Mouse (Mus musculus) liver, embryonic 12.5 days (tissue): ENCODE measurements at regions not wholly inside any gene's neighbourhood (a gene's known extent, or its start where the extent isn't known, plus 50 kb on each side); places are given as distances from the start of the nearest gene placed in this dataset.

ENCODE experiments used
- ATAC-seq: fragments of 200-750 bp; cut with Nextera tagmentation; 2 replicates; pipeline ENCODE4 v1.8.0; 2017; ENCODE audit warnings: moderate number of reproducible peaks, mild to moderate bottlenecking, moderate library complexity
- H3K27ac ChIP-seq: fragments of 300-500 bp; sonication (generic); 2 replicates; pipeline ENCODE4 v1.5.1; 2016; ENCODE audit warnings: mild to moderate bottlenecking
- H3K27me3 ChIP-seq: fragments of 300-500 bp; sonication (generic); replicated peaks from 2 replicates; pipeline ENCODE4 v1.6.1; 2016; ENCODE audit warnings: mild to moderate bottlenecking, moderate library complexity
- H3K36me3 ChIP-seq: fragments of 300-500 bp; sonication (generic); 2 replicates; pipeline ENCODE4 v1.6.1; 2016; ENCODE audit warnings: mild to moderate bottlenecking, moderate library complexity
- H3K4me1 ChIP-seq: fragments of 300-500 bp; sonication (generic); 2 replicates; pipeline ENCODE4 v1.6.1; 2016
- H3K4me2 ChIP-seq: fragments of 300-500 bp; sonication (generic); 2 replicates; pipeline ENCODE4 v1.6.1; 2016; ENCODE audit warnings: mild to moderate bottlenecking, moderate library complexity
- H3K4me3 ChIP-seq: fragments of 300-500 bp; sonication (generic); 2 replicates; pipeline ENCODE4 v1.5.1; 2016; ENCODE audit warnings: mild to moderate bottlenecking, moderate library complexity
- H3K9ac ChIP-seq: fragments of 300-500 bp; sonication (generic); 2 replicates; pipeline ENCODE4 v1.6.1; 2016; ENCODE audit warnings: mild to moderate bottlenecking, moderate library complexity
- H3K9me3 ChIP-seq: fragments of 300-500 bp; sonication (generic); replicated peaks from 2 replicates; pipeline ENCODE4 v1.6.1; 2016; ENCODE audit warnings: mild to moderate bottlenecking, moderate library complexity
- WGBS: fragments of 180-500 bp; shearing (Covaris S2); methylation state at CpG from one replicate; pipeline ENCODE4 v1.1.7; 2016; ENCODE audit not compliant: insufficient replicate concordance; 5-methylcytosine and 5-hydroxymethylcytosine counted together

GRCm38 (mm10) chr13:35171562-35172254 is 144.8 kb upstream of the Eci2 start:
- H3K4me2 ChIP-seq, result no peak overlapping the region
- no peak overlapping the region for H3K27ac ChIP-seq
- WGBS, result 54% methylated on average over 11 of the region's 11 CpGs
- H3K4me3 ChIP-seq, result no peak overlapping the region
- H3K9me3 ChIP-seq, result no peaks in the 10 kb centered on the region
- no peak for ATAC-seq
- no peaks in the 10 kb centered on the region for H3K36me3 ChIP-seq
- H3K27me3 ChIP-seq, result no peaks in the 10 kb centered on the region
- no peak overlapping the region for H3K9ac ChIP-seq
- H3K4me1 ChIP-seq, result no peaks in the 10 kb centered on the region

DNA sequence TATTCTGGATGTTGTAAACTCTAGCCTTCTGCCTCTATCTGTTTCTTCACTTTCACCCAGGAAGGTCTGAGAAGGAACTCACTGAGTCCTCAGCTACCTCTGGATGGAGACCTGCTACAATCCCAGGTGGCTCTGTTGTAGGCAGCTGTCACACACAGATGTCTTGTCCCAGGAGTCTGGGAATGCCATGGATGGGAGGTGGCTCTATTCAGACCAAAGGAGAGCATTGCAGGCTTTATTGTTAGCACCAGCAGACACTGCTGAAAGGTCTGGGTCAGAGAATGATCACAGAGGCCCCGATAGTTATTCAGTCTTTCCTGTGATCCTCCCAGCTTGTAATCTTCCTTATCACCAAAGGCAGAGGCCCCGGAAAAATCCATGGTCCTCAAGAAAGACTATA is 146.6 kb upstream of the Eci2 start:
- Histone ChIP-seq H3K4me2 (no peak overlapping the region), H3K27ac (no peak overlapping the region), H3K36me3 (no peaks in the 10 kb centered on the region), H3K4me1 (no peaks in the 10 kb centered on the region), H3K9me3 (no peaks in the 10 kb centered on the region), H3K27me3 (no peaks in the 10 kb centered on the region), H3K9ac (no peak overlapping the region), H3K4me3 (no peak overlapping the region)
- 29% methylated on average over 2 of the region's 2 CpGs for WGBS
- ATAC-seq, result no peak

- no peak overlapping the region for H3K4me3 ChIP-seq
- H3K27me3 ChIP-seq, result no peaks in the 10 kb centered on the region
- H3K9ac ChIP-seq, result no peak overlapping the region
- H3K4me2 ChIP-seq, result no peak overlapping the region
- H3K27ac ChIP-seq, result no peak overlapping the region
- no peaks in the 10 kb centered on the region for H3K9me3 ChIP-seq
- no peaks in the 10 kb centered on the region for H3K4me1 ChIP-seq
- 59% methylated on average over 1 of the region's 1 CpGs for WGBS
- ATAC-seq, result no peak
- no peaks in the 10 kb centered on the region for H3K36me3 ChIP-seq
These were observed 148.7 kb upstream of the Eci2 start for GRCm38 (mm10) chr13:35175587-35175986.

DNA sequence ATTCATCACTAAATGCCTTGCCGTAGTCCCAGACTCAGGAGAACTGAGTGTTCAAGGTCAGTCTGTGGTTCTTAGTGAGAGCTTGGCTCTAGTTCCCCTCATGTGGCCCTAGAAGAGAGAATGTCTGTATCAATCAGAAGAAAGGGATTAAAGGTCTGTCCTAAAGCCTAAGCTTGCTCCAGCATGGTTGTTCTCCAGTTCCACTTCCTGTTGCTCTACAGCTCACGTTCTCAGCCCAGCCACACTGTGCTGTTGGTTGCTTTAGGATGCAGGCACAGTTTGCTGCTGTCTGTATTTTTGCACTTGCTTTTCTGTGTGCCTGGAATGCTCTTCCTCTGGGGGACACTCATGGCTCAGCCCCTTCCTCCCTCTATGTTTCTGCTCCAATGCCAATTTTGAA is 150.4 kb upstream of the Eci2 start:
- Histone ChIP-seq H3K4me3 (no peak overlapping the region), H3K9ac (no peak overlapping the region), H3K36me3 (no peaks in the 10 kb centered on the region), H3K27me3 (no peaks in the 10 kb centered on the region), H3K4me1 (no peaks in the 10 kb centered on the region), H3K27ac (no peak overlapping the region), H3K4me2 (no peak overlapping the region), H3K9me3 (no peaks in the 10 kb centered on the region)
- ATAC-seq, result no peak
- WGBS, result 45% methylated on average over 2 of the region's 2 CpGs

- 21% methylated on average over 16 of the region's 16 CpGs for WGBS
- Histone ChIP-seq H3K4me2 (no peak overlapping the region), H3K9ac (no peak overlapping the region), H3K27me3 (no peaks in the 10 kb centered on the region), H3K4me3 (no peak overlapping the region), H3K36me3 (no peaks in the 10 kb centered on the region), H3K27ac (no peak overlapping the region), H3K4me1 (peaks cover 7% of the 10 kb centered on the region; the same call in 1 of the 2 replicates), H3K9me3 (no peaks in the 10 kb centered on the region)
- ATAC-seq, result peak; percentile 40; the same call in 1 of the 2 replicates
These were observed 162.3 kb upstream of the Eci2 start for GRCm38 (mm10) chr13:35189028-35189711.

- H3K9me3 ChIP-seq, result no peaks in the 10 kb centered on the region
- no peak overlapping the region for H3K4me2 ChIP-seq
- H3K36me3 ChIP-seq, result no peaks in the 10 kb centered on the region
- 70% methylated on average over 1 of the region's 1 CpGs for WGBS
- no peaks in the 10 kb centered on the region for H3K27me3 ChIP-seq
- no peaks in the 10 kb centered on the region for H3K4me1 ChIP-seq
- no peak overlapping the region for H3K9ac ChIP-seq
- no peak overlapping the region for H3K27ac ChIP-seq
- no peak for ATAC-seq
- H3K4me3 ChIP-seq, result no peak overlapping the region
These were observed 175.2 kb upstream of the Eci2 start for GRCm38 (mm10) chr13:35202069-35202468.

- H3K36me3 ChIP-seq, result no peaks in the 10 kb centered on the region
- WGBS, result 55% methylated on average over 3 of the region's 3 CpGs
- no peaks in the 10 kb centered on the region for H3K9me3 ChIP-seq
These were observed 181.4 kb upstream of the Eci2 start for GRCm38 (mm10) chr13:35208319-35208718.

GRCm38 (mm10) chr13:35209551-35209950 is 182.7 kb upstream of the Eci2 start:
- WGBS, result 18% methylated on average over 4 of the region's 4 CpGs

More at GRCm38 (mm10) chr13:35208319-35208718, 181.4 kb upstream of the Eci2 start:
- no peak for ATAC-seq
- H3K4me2 ChIP-seq, result no peak overlapping the region
- H3K27ac ChIP-seq, result no peak overlapping the region
- H3K4me3 ChIP-seq, result no peak overlapping the region
- no peak overlapping the region for H3K9ac ChIP-seq
- H3K4me1 ChIP-seq, result peaks cover 13% of the 10 kb centered on the region; the same call in 1 of the 2 replicates
- no peaks in the 10 kb centered on the region for H3K27me3 ChIP-seq

DNA sequence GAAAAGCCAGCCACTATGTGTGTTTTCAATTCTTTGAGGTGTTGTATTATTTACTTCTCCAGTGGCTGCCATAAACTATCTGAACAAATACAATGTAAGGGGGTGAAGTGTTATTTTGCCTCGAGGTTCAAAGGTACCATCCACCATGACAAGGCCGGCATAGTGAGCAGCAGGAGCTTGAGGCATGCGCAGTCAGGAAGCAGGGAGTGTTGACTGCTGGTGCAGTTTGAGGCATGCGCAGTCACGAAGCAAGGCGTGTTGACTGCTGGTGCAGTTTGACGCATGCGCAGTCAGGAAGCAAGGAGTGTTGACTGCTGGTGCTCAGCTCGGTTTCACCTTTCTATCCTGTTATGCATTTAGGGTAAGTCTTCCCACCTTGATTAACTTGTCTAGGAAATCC is 184.9 kb upstream of the Eci2 start:
- ATAC-seq, result no peak
- Histone ChIP-seq H3K9ac (no peak overlapping the region), H3K4me3 (no peak overlapping the region), H3K27me3 (no peaks in the 10 kb centered on the region), H3K4me1 (peaks cover 13% of the 10 kb centered on the region; the same call in 1 of the 2 replicates), H3K27ac (no peak overlapping the region), H3K4me2 (no peak overlapping the region), H3K36me3 (no peaks in the 10 kb centered on the region), H3K9me3 (no peaks in the 10 kb centered on the region)
- WGBS, result 82% methylated on average over 9 of the region's 9 CpGs

More at GRCm38 (mm10) chr13:35209551-35209950, 182.7 kb upstream of the Eci2 start:
- no peaks in the 10 kb centered on the region for H3K9me3 ChIP-seq
- H3K4me2 ChIP-seq, result no peak overlapping the region
- no peak overlapping the region for H3K4me3 ChIP-seq
- peak; percentile 15; the same call in 1 of the 2 replicates for ATAC-seq
- H3K36me3 ChIP-seq, result no peaks in the 10 kb centered on the region
- H3K4me1 ChIP-seq, result peaks cover 13% of the 10 kb centered on the region; the same call in 1 of the 2 replicates
- no peak overlapping the region for H3K9ac ChIP-seq
- H3K27ac ChIP-seq, result no peak overlapping the region
- no peaks in the 10 kb centered on the region for H3K27me3 ChIP-seq

DNA sequence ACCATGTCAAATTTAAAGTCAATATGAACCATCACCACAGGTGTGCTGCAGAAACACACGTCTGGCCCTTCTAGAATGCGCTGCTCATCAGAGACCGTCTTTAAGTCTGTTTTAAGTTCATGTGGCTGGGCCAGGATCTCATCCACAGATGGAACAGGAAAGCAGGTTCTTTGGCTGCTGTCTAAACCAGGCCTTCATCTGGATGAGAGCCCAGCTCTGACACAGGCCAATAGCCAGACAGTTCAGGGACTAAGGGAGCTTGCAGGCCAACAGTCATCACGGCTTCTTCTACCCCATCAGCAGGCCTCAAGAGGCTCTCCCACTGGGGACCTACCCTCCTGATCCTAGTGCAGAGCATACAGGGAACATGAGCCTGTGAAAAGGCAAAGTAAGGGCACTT is 185.4 kb upstream of the Eci2 start:
- Histone ChIP-seq H3K4me1 (peaks cover 13% of the 10 kb centered on the region; the same call in 1 of the 2 replicates), H3K27ac (no peak overlapping the region), H3K9me3 (no peaks in the 10 kb centered on the region), H3K4me3 (no peak overlapping the region), H3K4me2 (no peak overlapping the region), H3K9ac (no peak overlapping the region), H3K27me3 (no peaks in the 10 kb centered on the region), H3K36me3 (no peaks in the 10 kb centered on the region)
- 72% methylated on average over 4 of the region's 4 CpGs for WGBS
- ATAC-seq, result no peak

GRCm38 (mm10) chr13:35214219-35214618 is 187.3 kb upstream of the Eci2 start:
- H3K4me1 ChIP-seq, result peaks cover 9% of the 10 kb centered on the region; the same call in 1 of the 2 replicates
- 77% methylated on average over 4 of the region's 4 CpGs for WGBS
- ATAC-seq, result no peak

DNA sequence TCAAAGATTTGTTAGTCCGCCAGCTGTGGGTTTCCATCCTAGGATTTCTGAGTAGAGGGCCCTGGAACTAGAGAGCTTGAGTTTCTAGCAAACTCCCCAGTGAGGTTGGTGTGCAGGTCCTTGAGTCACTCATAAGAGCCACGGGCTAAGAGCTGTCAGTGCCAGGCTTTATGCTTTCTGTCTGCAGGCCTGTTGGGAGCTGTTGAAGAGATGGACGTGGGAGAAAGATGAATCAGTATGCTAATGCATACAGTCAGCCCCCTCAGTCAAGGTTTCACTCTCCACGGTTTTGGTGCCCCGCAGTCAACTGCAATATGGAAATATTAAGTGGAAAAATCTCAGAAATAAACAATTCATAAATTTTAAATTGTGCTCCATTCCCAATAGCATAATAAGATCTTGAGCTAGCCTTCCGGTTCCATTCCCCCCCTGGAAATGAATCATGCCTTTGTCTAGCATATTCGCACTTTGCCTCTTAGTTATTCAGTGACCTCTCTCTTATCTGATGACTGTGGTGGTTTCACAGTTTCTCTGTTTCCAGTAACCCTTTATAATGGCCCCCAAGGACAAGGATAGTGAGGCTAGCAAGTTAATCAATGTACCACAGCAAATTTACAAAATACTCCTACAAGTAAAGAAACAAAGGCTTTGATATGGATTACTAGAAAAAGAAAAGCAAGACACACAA is 199.4 kb upstream of the Eci2 start:
- WGBS, result 64% methylated on average over 7 of the region's 7 CpGs
- ATAC-seq, result no peak

More at GRCm38 (mm10) chr13:35214219-35214618, 187.3 kb upstream of the Eci2 start:
- Histone ChIP-seq H3K9ac (no peak overlapping the region), H3K27ac (no peak overlapping the region), H3K4me2 (no peak overlapping the region), H3K9me3 (no peaks in the 10 kb centered on the region), H3K4me3 (no peak overlapping the region), H3K27me3 (no peaks in the 10 kb centered on the region), H3K36me3 (no peaks in the 10 kb centered on the region)

More for the DNA sequence above, 199.4 kb upstream of the Eci2 start:
- no peaks in the 10 kb centered on the region for H3K36me3 ChIP-seq
- H3K4me2 ChIP-seq, result no peak overlapping the region
- H3K9ac ChIP-seq, result no peak overlapping the region
- no peaks in the 10 kb centered on the region for H3K4me1 ChIP-seq
- no peaks in the 10 kb centered on the region for H3K27me3 ChIP-seq
- H3K9me3 ChIP-seq, result no peaks in the 10 kb centered on the region
- no peak overlapping the region for H3K4me3 ChIP-seq
- no peak overlapping the region for H3K27ac ChIP-seq
